Mouse (Mus musculus) olfactory bulb, adult 2 months (tissue): ENCODE measurements around the gene Mnat1.

Source experiments
- CTCF ChIP-seq: fragments of 200-500 bp; IDR thresholded peaks from 2 replicates; pipeline ENCODE4 v1.5.1; 2012; ENCODE audit warnings: low read depth, mild to moderate bottlenecking, low read length, moderate library complexity; ENCODE audit not compliant: insufficient read depth
- POLR2A ChIP-seq: fragments of 200-500 bp; IDR thresholded peaks from 2 replicates; pipeline ENCODE4 v1.6.1; 2012; ENCODE audit warnings: mild to moderate bottlenecking, low read depth, low read length, moderate library complexity; ENCODE audit not compliant: insufficient read depth

GRCm38 (mm10) chr12:73085739-73086630 lies 37.5 kb upstream of the Mnat1 start:
- no peak for TF ChIP-seq POLR2A
- no peak for TF ChIP-seq CTCF
